In the genomic region with DNA sequence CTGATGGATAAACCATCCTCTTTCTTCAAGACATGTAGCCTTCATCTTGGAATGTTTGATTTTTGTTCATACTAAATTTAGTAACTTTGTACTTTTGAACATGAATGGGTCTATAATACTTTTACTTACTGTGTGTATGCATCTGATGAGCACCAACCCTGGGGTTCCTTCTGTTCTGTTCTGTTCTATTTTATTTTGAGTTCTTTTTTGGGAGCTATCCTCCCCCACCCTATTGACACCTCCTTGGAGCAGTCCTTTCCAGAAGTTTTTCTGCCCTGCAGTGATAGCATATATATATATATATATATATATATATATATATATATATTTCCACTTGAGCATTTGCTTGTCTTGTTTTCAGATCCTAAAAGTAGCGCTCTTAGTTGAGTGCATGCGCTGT, we compare ENCODE assay signal across 20 mouse cellular contexts.
"Had no signal": no experiment of that assay in that cellular context is flagged by ENCODE, and none has a peak within 500 bp of the region (broad histone marks: within the 10 kb centered on the region; RNA-seq: fewer than 3 reads in every experiment).

No protein-coding gene starts in this region.

- DNase-seq: heart, postnatal 10 days; heart, postnatal 14 days; heart, postnatal 36 days; heart, postnatal 4 days; kidney, adult 11 months; kidney, adult 18-20 months; kidney, adult 2 months; kidney, adult 8-10 months; kidney, adult 9 months; kidney, postnatal 10 days; kidney, postnatal 14 days; kidney, postnatal 25 days; kidney, postnatal 36 days; kidney, postnatal 4 days had no signal

- ATAC-seq: hindbrain, embryonic 16.5 days; hindbrain, postnatal 0 days; inflammation-experienced regulatory T-cells, adult 6 months; intestine, embryonic 15.5 days; intestine, embryonic 16.5 days; intestine, postnatal 0 days had no signal
